Mouse (Mus musculus) CH12.LX (cell line): ENCODE results near the gene Bcdin3d. TPM values are rescaled to one million over a fixed set of nuclear protein-coding genes. Genes with fewer than 3 reads are reported as not detected.

ENCODE experiments used
- DNase-seq: peaks from one replicate; pipeline ENCODE4 v3.0.0-alpha.2; 2013; ENCODE audit errors: extremely low read depth
- H3K27ac ChIP-seq: 2 replicates; pipeline ENCODE4 v1.5.1; 2012; ENCODE audit warnings: low read depth, mild to moderate bottlenecking, control low read depth, moderate library complexity; ENCODE audit not compliant: insufficient read depth
- H3K27me3 ChIP-seq: replicated peaks from 2 replicates; pipeline ENCODE3; 2012; ENCODE audit warnings: inconsistent platforms
- H3K36me3 ChIP-seq, 2 experiments: replicated peaks in 1 of 2; 2 replicates each; pipeline versions ENCODE3 to v1.6.1; 2012; ENCODE audit warnings: inconsistent platforms in 1 of 2, low read length in 1 of 2, mild to moderate bottlenecking in 1 of 2, mixed read lengths in 1 of 2, moderate library complexity in 1 of 2; ENCODE audit not compliant: control insufficient read depth in 1 of 2, insufficient read depth in 1 of 2
- H3K4me1 ChIP-seq, 2 experiments: 2 replicates each; pipeline ENCODE4 v1.6.1; 2012; ENCODE audit warnings: inconsistent platforms in 1 of 2, moderate library complexity in 1 of 2; ENCODE audit not compliant: insufficient read depth in 2 of 2, control insufficient read depth in 1 of 2
- H3K4me2 ChIP-seq: 2 replicates; pipeline ENCODE4 v1.6.1; 2012; ENCODE audit warnings: low read depth, mild to moderate bottlenecking, control low read depth; ENCODE audit not compliant: poor library complexity, insufficient read depth, severe bottlenecking
- H3K4me3 ChIP-seq, 3 experiments: fragments of 150-350 bp in 1 of 3; sonication (generic) in 1 of 3; replicated peaks in 1 of 3; 2 replicates each; pipeline versions ENCODE3 to v1.5.1; 2011 to 2012; ENCODE audit warnings: low read depth in 2 of 3, low read length in 2 of 3, mild to moderate bottlenecking in 2 of 3, moderate library complexity in 2 of 3, control low read depth in 1 of 3, improper control_type of control experiment in 1 of 3, inconsistent platforms in 1 of 3, mixed read lengths in 1 of 3; ENCODE audit not compliant: poor library complexity in 1 of 3
- H3K79me2 ChIP-seq: replicated peaks from 2 replicates; pipeline ENCODE4 v1.6.1; 2012; ENCODE audit warnings: mild to moderate bottlenecking, moderate library complexity; ENCODE audit not compliant: control insufficient read depth, poor library complexity, insufficient read depth, severe bottlenecking; ENCODE audit errors: extremely low read depth
- H3K9ac ChIP-seq: 2 replicates; pipeline ENCODE4 v1.6.1; 2012; ENCODE audit warnings: low read depth, mild to moderate bottlenecking, control low read depth, moderate library complexity; ENCODE audit not compliant: insufficient read depth
- H3K9me3 ChIP-seq: replicated peaks from 2 replicates; pipeline ENCODE3; 2012; ENCODE audit warnings: low read length, inconsistent platforms, mixed read lengths
- BHLHE40 ChIP-seq: IDR thresholded peaks from 2 replicates; pipeline ENCODE4 v1.6.1; 2011; ENCODE audit warnings: mild to moderate bottlenecking, low read depth, low read length, improper control_type of control experiment
- CTCF ChIP-seq, 2 experiments: IDR thresholded peaks in 1 of 2; conservative IDR thresholded peaks in 1 of 2; 2 replicates each; pipeline ENCODE4 v1.5.1; 2011 to 2012; ENCODE audit warnings: low read depth in 2 of 2, low read length in 2 of 2, improper control_type of control experiment in 1 of 2, inconsistent platforms in 1 of 2, mild to moderate bottlenecking in 1 of 2, moderate library complexity in 1 of 2
- ELF1 ChIP-seq: IDR thresholded peaks from 2 replicates; pipeline ENCODE4 v1.6.1; 2014; ENCODE audit warnings: low read depth, mild to moderate bottlenecking, inconsistent platforms, low read length, improper control_type of control experiment
- ETS1 ChIP-seq: conservative IDR thresholded peaks from 2 replicates; pipeline ENCODE4 v1.6.1; 2012; ENCODE audit warnings: low read depth, mild to moderate bottlenecking, inconsistent platforms, low read length, improper control_type of control experiment, moderate library complexity
- HCFC1 ChIP-seq: IDR thresholded peaks from 2 replicates; pipeline ENCODE4 v1.6.1; 2012; ENCODE audit warnings: low read depth, mild to moderate bottlenecking, inconsistent platforms, low read length, improper control_type of control experiment
- JUN ChIP-seq: IDR thresholded peaks from 2 replicates; pipeline ENCODE4 v1.6.1; 2011; ENCODE audit warnings: low read depth, mild to moderate bottlenecking, low read length, improper control_type of control experiment, moderate library complexity; ENCODE audit not compliant: insufficient read depth
- JUND ChIP-seq: conservative IDR thresholded peaks from 2 replicates; pipeline ENCODE4 v1.6.1; 2011; ENCODE audit warnings: low read depth, low read length, improper control_type of control experiment
- MAX ChIP-seq: IDR thresholded peaks from 2 replicates; pipeline ENCODE4 v1.6.1; 2011; ENCODE audit warnings: low read length, improper control_type of control experiment
- MAZ ChIP-seq: IDR thresholded peaks from 2 replicates; pipeline ENCODE4 v1.6.1; 2012; ENCODE audit warnings: low read depth, mild to moderate bottlenecking, inconsistent platforms, low read length, improper control_type of control experiment, moderate library complexity
- MEF2A ChIP-seq: IDR thresholded peaks from 2 replicates; pipeline ENCODE4 v1.6.1; 2014; ENCODE audit warnings: low read depth, mild to moderate bottlenecking, inconsistent platforms, low read length, improper control_type of control experiment, borderline replicate concordance
- MXI1 ChIP-seq: IDR thresholded peaks from 2 replicates; pipeline ENCODE4 v1.6.1; 2011; ENCODE audit warnings: mild to moderate bottlenecking, low read depth, low read length, improper control_type of control experiment
- MYC ChIP-seq: IDR thresholded peaks from 2 replicates; pipeline ENCODE4 v1.6.1; 2011; ENCODE audit warnings: low read depth, mild to moderate bottlenecking, improper control_type of control experiment, low read length
- NELFE ChIP-seq: IDR thresholded peaks from 2 replicates; pipeline ENCODE4 v1.6.1; 2011; ENCODE audit warnings: low read depth, low read length, improper control_type of control experiment
- NRF1 ChIP-seq: IDR thresholded peaks from 2 replicates; pipeline ENCODE4 v1.6.1; 2014; ENCODE audit warnings: low read depth, mild to moderate bottlenecking, inconsistent platforms, low read length, improper control_type of control experiment, moderate library complexity
- PAX5 ChIP-seq: IDR thresholded peaks from 2 replicates; pipeline ENCODE4 v1.6.1; 2012; ENCODE audit warnings: low read length, inconsistent platforms, mixed read lengths
- POLR2A ChIP-seq: IDR thresholded peaks from 2 replicates; pipeline ENCODE4 v1.6.1; 2011; ENCODE audit warnings: low read depth, mild to moderate bottlenecking, improper control_type of control experiment, low read length
- POLR2AphosphoS2 ChIP-seq: IDR thresholded peaks from 2 replicates; pipeline ENCODE4 v1.6.1; 2011; ENCODE audit warnings: low read depth, low read length, improper control_type of control experiment
- RAD21 ChIP-seq: IDR thresholded peaks from 2 replicates; pipeline ENCODE4 v1.6.1; 2011; ENCODE audit warnings: low read depth, mild to moderate bottlenecking, low read length, improper control_type of control experiment, moderate library complexity
- RCOR1 ChIP-seq: conservative IDR thresholded peaks from 2 replicates; pipeline ENCODE4 v1.6.1; 2012; ENCODE audit warnings: low read depth, mild to moderate bottlenecking, inconsistent platforms, low read length, improper control_type of control experiment
- SMC3 ChIP-seq: IDR thresholded peaks from 2 replicates; pipeline ENCODE4 v1.6.1; 2011; ENCODE audit warnings: low read depth, low read length, improper control_type of control experiment
- TBP ChIP-seq: conservative IDR thresholded peaks from 2 replicates; pipeline ENCODE4 v1.6.1; 2011; ENCODE audit warnings: low read depth, low read length, improper control_type of control experiment
- ZC3H11A ChIP-seq: IDR thresholded peaks from 2 replicates; pipeline ENCODE4 v1.6.1; 2012; ENCODE audit warnings: low read depth, mild to moderate bottlenecking, inconsistent platforms, low read length, improper control_type of control experiment
- ZKSCAN1 ChIP-seq: IDR thresholded peaks from 2 replicates; pipeline ENCODE4 v1.6.1; 2012; ENCODE audit warnings: low read depth, inconsistent platforms, low read length, improper control_type of control experiment, borderline replicate concordance
- ZMIZ1 ChIP-seq: IDR thresholded peaks from 2 replicates; pipeline ENCODE4 v1.6.1; 2012; ENCODE audit warnings: low read depth, mild to moderate bottlenecking, inconsistent platforms, low read length, improper control_type of control experiment
- ZNF384 ChIP-seq: IDR thresholded peaks from 2 replicates; pipeline ENCODE4 v1.6.1; 2012; ENCODE audit warnings: low read depth, low read length, improper control_type of control experiment, inconsistent platforms
- dilution Hi-C: fragments of 300-500 bp; cut with MboI; formaldehyde crosslinking; loops from 2 replicates; pipeline ENCODE4 v1.14.3; 2020; ENCODE audit warnings: low sequenced_read_pairs; ENCODE audit not compliant: extremely low pct_unique_long_range_greater_than_20kb, extremely low pct_ligation_motif_present
- in situ Hi-C: fragments of 300-500 bp; cut with MboI; formaldehyde crosslinking; loops from 3 replicates; pipeline ENCODE4 v1.14.3; 2019; ENCODE audit warnings: low sequenced_read_pairs, low pct_ligation_motif_present, low pct_unique_long_range_greater_than_20kb, mixed read lengths
- polyA plus RNA-seq: library from polyadenylated mRNA; unstranded; fragments of >175 nt; gene quantifications from 2 replicates; pipeline ENCODE4 v1.2.1, GENCODE M21; 2012; ENCODE audit warnings: low read depth; ENCODE audit not compliant: insufficient read length
- total RNA-seq, 2 experiments: library from RNA; depleted of rRNA; stranded (reverse); fragments of 300-350 nt in 1 of 2; fragments of >200 nt in 1 of 2; gene quantifications; 2 replicates each; pipeline ENCODE4 v1.2.3; 2012 to 2014

The Bcdin3d gene
- total and polyA plus RNA-seq, 3 experiments, result 13.8 to 15.3 (median 14.2) TPM

GRCm38 (mm10) chr15:99509840-99510239 is 35.3 kb upstream of the Bcdin3d start:
- dilution Hi-C loops, result no loop called here
- H3K27me3 ChIP-seq, result peaks cover 92% of the 10 kb centered on the region
- peaks cover 0 to 4% of the 10 kb centered on the region in 2 experiments; a peak in 1 of 4 replicates for H3K4me1 ChIP-seq

GRCm38 (mm10) chr15:99505324-99506095 is 31.0 kb upstream of the Bcdin3d start:
- Histone ChIP-seq H3K4me1 (peaks cover 0 to 7% of the 10 kb centered on the region in 2 experiments; a peak in 2 of 4 replicates), H3K4me2 (no peak overlapping the region), H3K9me3 (no peaks in the 10 kb centered on the region), H3K79me2 (no peaks in the 10 kb centered on the region), H3K27me3 (peaks cover 94% of the 10 kb centered on the region), H3K36me3 (no peaks in the 10 kb centered on the region), H3K27ac (no peak overlapping the region), H3K4me3 (no peak overlapping the region), H3K9ac (no peak overlapping the region)
- TF ChIP-seq BHLHE40 (no peak), PAX5 (no peak), JUN (no peak), ZKSCAN1 (no peak), RCOR1 (no peak), HCFC1 (no peak), TBP (no peak), JUND (no peak), NRF1 (no peak), ETS1 (no peak), MXI1 (no peak)
- in situ Hi-C loops, result no loop called here
- dilution Hi-C loops, result no loop called here
- no peak for DNase-seq

More at GRCm38 (mm10) chr15:99509840-99510239, 35.3 kb upstream of the Bcdin3d start:
- DNase-seq, result no peak
- TF ChIP-seq TBP (no peak), NRF1 (no peak), HCFC1 (no peak), ZNF384 (no peak), ZMIZ1 (no peak), NELFE (no peak), POLR2A (no peak), MEF2A (no peak), JUN (no peak), ZC3H11A (no peak), POLR2AphosphoS2 (no peak), SMC3 (no peak), MYC (no peak), ELF1 (no peak), MAZ (no peak), CTCF (conservative IDR thresholded peaks at IDR 0.05 in 1 of 2, IDR thresholded peaks at IDR 0.05 in 1 of 2; ENCODE audit: low read depth in 2 of 2, low read length in 2 of 2) (no peak), RAD21 (no peak), MAX (no peak)
- Histone ChIP-seq H3K79me2 (no peaks in the 10 kb centered on the region), H3K4me2 (no peak overlapping the region), H3K27ac (no peak overlapping the region), H3K9ac (no peak overlapping the region), H3K36me3 (no peaks in the 10 kb centered on the region), H3K4me3 (no peak overlapping the region), H3K9me3 (no peaks in the 10 kb centered on the region)
- in situ Hi-C loops, result no loop called here
